Comparison of ENCODE assay signal across 20 mouse cellular contexts in the genomic region with DNA sequence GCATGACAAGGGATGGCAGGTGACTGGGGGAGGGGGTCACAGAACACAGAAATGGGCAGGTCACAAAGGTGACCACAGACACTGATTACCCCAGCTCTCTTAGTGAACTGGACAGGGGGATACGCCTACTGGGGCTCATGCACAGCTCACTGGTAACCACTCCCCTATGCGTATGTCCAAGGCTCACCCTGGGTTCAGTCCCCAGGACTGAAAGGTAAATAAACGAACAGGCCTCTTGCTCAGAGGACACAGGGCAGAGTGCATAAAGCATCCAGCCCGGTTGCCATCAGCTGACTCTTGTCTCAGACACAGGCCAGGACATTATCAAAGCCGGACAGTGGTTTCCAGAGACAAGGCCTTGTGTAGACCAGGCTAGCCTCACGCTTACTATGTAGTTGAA.
A peak's percentile ranks its signal among the peaks of the same experiment; 100 is the strongest.
DNase-seq lines count a peak whose midpoint lies in the region; ATAC-seq and TF ChIP-seq lines count a peak whose summit lies in the region.
"Had no signal": no experiment of that assay in that cellular context is flagged by ENCODE, and none has a peak within 500 bp of the region (broad histone marks: within the 10 kb centered on the region; RNA-seq: fewer than 3 reads in every experiment).

No protein-coding gene starts in this region.

- H3K4me1 ChIP-seq in forebrain, embryonic 15.5 days, result peaks cover 28% of the 10 kb centered on the region
- no peaks in the 10 kb centered on the region for H3K4me1 ChIP-seq in forebrain, embryonic 11.5 days (replicated peaks; ENCODE audit: control insufficient read depth, insufficient read depth, low read length)
- H3K4me1 ChIP-seq in midbrain, embryonic 10.5 days, result peaks cover 24% of the 10 kb centered on the region
- peaks cover 26% of the 10 kb centered on the region for H3K4me1 ChIP-seq in midbrain, embryonic 13.5 days (replicated peaks)
- peaks cover 15% of the 10 kb centered on the region; the same call in 1 of the 2 replicates for H3K4me1 ChIP-seq in hindbrain, postnatal 0 days (ENCODE audit: insufficient read depth, low read length)
- peaks cover 29% of the 10 kb centered on the region for H3K4me1 ChIP-seq in liver, embryonic 15.5 days (replicated peaks)
- H3K4me1 ChIP-seq in embryonic facial prominence, embryonic 10.5 days, result peaks cover 46% of the 10 kb centered on the region

- no peaks in the 10 kb centered on the region for H3K36me3 ChIP-seq in forebrain, embryonic 15.5 days
- no peaks in the 10 kb centered on the region; the same call in 1 of the 2 replicates for H3K36me3 ChIP-seq in forebrain, embryonic 11.5 days (ENCODE audit: control insufficient read depth, insufficient read depth, low read length)
- peaks cover 57% of the 10 kb centered on the region for H3K36me3 ChIP-seq in midbrain, embryonic 10.5 days
- H3K36me3 ChIP-seq in midbrain, embryonic 13.5 days, result peaks cover 14% of the 10 kb centered on the region
- H3K36me3 ChIP-seq in hindbrain, postnatal 0 days (ENCODE audit: insufficient read depth, low read length), result no peaks in the 10 kb centered on the region
- H3K36me3 ChIP-seq in liver, embryonic 15.5 days (replicated peaks), result peaks cover 35% of the 10 kb centered on the region
- H3K36me3 ChIP-seq in embryonic facial prominence, embryonic 10.5 days (replicated peaks), result peaks cover 49% of the 10 kb centered on the region
- H3K36me3 ChIP-seq: kidney, embryonic 15.5 days had no signal

- H3K9ac ChIP-seq in forebrain, embryonic 15.5 days (replicated peaks), result no peak overlapping the region
- H3K9ac ChIP-seq in forebrain, embryonic 11.5 days (ENCODE audit: low read length), result no peak overlapping the region
- no peak overlapping the region for H3K9ac ChIP-seq in midbrain, embryonic 13.5 days (replicated peaks)
- H3K9ac ChIP-seq in hindbrain, postnatal 0 days (replicated peaks; ENCODE audit: low read length), result no peak overlapping the region
- H3K9ac ChIP-seq in liver, embryonic 15.5 days, result no peak overlapping the region
- H3K9ac ChIP-seq: embryonic facial prominence, embryonic 13.5 days; heart, embryonic 13.5 days; kidney, embryonic 15.5 days had no signal

- ATAC-seq in forebrain, embryonic 15.5 days (replicated peaks), result no peak
- no peak for ATAC-seq in forebrain, embryonic 11.5 days (replicated peaks; ENCODE audit: low FRiP score)
- ATAC-seq in midbrain, embryonic 13.5 days, result no peak
- no peak for ATAC-seq in hindbrain, postnatal 0 days
- ATAC-seq in liver, embryonic 15.5 days (ENCODE audit: insufficient read depth), result peak; percentile 72
- ATAC-seq: intestine, postnatal 0 days; Patski had no signal

- no peaks in the 10 kb centered on the region for H3K27me3 ChIP-seq in forebrain, embryonic 15.5 days
- H3K27me3 ChIP-seq in forebrain, embryonic 11.5 days (ENCODE audit: control insufficient read depth, insufficient read depth, low read length), result no peaks in the 10 kb centered on the region
- H3K27me3 ChIP-seq in midbrain, embryonic 10.5 days (ENCODE audit: low read depth, poor library complexity, severe bottlenecking), result no peaks in the 10 kb centered on the region
- no peaks in the 10 kb centered on the region for H3K27me3 ChIP-seq in midbrain, embryonic 13.5 days
- H3K27me3 ChIP-seq in hindbrain, postnatal 0 days (ENCODE audit: insufficient read depth, low read length), result no peaks in the 10 kb centered on the region
- no peaks in the 10 kb centered on the region for H3K27me3 ChIP-seq in liver, embryonic 15.5 days
- no peaks in the 10 kb centered on the region for H3K27me3 ChIP-seq in embryonic facial prominence, embryonic 10.5 days (replicated peaks; ENCODE audit: low read depth, poor library complexity, severe bottlenecking)
- H3K27me3 ChIP-seq: embryonic facial prominence, embryonic 13.5 days; heart, embryonic 13.5 days; kidney, embryonic 15.5 days; midbrain, embryonic 12.5 days; Patski had no signal

- no peak for DNase-seq in forebrain, embryonic 11.5 days (ENCODE audit: low spot score)
- no peak for DNase-seq in midbrain, embryonic 10.5 days (ENCODE audit: low spot score)
- no peak for DNase-seq in hindbrain, postnatal 0 days (ENCODE audit: low spot score)
- DNase-seq in embryonic facial prominence, embryonic 10.5 days (ENCODE audit: low spot score), result no peak
- no peak for DNase-seq in c-Kit-positive CD71-positive TER-119-positive erythroid progenitor cells, embryonic 14.5 days (ENCODE audit: low spot score)
- DNase-seq: adrenal gland, adult 8-10 months; cerebellum, postnatal 10 days; gastrocnemius, adult 2 months; retina, postnatal 1 day; right cerebral cortex, postnatal 4 days had no signal

- H3K9me3 ChIP-seq in forebrain, embryonic 15.5 days, result no peaks in the 10 kb centered on the region
- H3K9me3 ChIP-seq in forebrain, embryonic 11.5 days (ENCODE audit: control insufficient read depth, low read length), result no peaks in the 10 kb centered on the region
- H3K9me3 ChIP-seq in midbrain, embryonic 10.5 days (replicated peaks), result peaks cover 8% of the 10 kb centered on the region; the same call in 1 of the 2 replicates
- H3K9me3 ChIP-seq in midbrain, embryonic 13.5 days, result no peaks in the 10 kb centered on the region
- no peaks in the 10 kb centered on the region for H3K9me3 ChIP-seq in hindbrain, postnatal 0 days (ENCODE audit: low read length)
- no peaks in the 10 kb centered on the region for H3K9me3 ChIP-seq in liver, embryonic 15.5 days (replicated peaks)
- 0 out of 2 replicates have a peak, but pooled peaks cover 3% of the 10 kb centered on the region for H3K9me3 ChIP-seq in embryonic facial prominence, embryonic 10.5 days
- H3K9me3 ChIP-seq: embryonic facial prominence, embryonic 13.5 days; heart, embryonic 13.5 days; kidney, embryonic 15.5 days; midbrain, embryonic 12.5 days had no signal

- 91% methylated on average over 6 of the region's 6 CpGs for WGBS in forebrain, embryonic 15.5 days
- whole genome bisulfite sequencing in forebrain, embryonic 11.5 days, result 92% methylated on average over 6 of the region's 6 CpGs
- 85% methylated on average over 6 of the region's 6 CpGs for WGBS in midbrain, embryonic 10.5 days
- 91% methylated on average over 6 of the region's 6 CpGs for WGBS in midbrain, embryonic 13.5 days
- WGBS in hindbrain, postnatal 0 days, result 91% methylated on average over 6 of the region's 6 CpGs
- 75% methylated on average over 6 of the region's 6 CpGs for WGBS in liver, embryonic 15.5 days (ENCODE audit: insufficient replicate concordance)
- 79% methylated on average over 6 of the region's 6 CpGs for WGBS in embryonic facial prominence, embryonic 10.5 days

- no peak overlapping the region for H3K4me3 ChIP-seq in forebrain, embryonic 15.5 days
- no peak overlapping the region for H3K4me3 ChIP-seq in forebrain, embryonic 11.5 days (ENCODE audit: low read depth, low read length)
- no peak overlapping the region for H3K4me3 ChIP-seq in midbrain, embryonic 10.5 days
- H3K4me3 ChIP-seq in midbrain, embryonic 13.5 days (replicated peaks), result no peak overlapping the region
- H3K4me3 ChIP-seq in hindbrain, postnatal 0 days (ENCODE audit: low read length), result no peak overlapping the region
- H3K4me3 ChIP-seq in liver, embryonic 15.5 days (replicated peaks), result no peak overlapping the region
- H3K4me3 ChIP-seq in embryonic facial prominence, embryonic 10.5 days, result no peak overlapping the region
- H3K4me3 ChIP-seq: embryonic facial prominence, embryonic 13.5 days; gastrocnemius, adult 2 months; heart, embryonic 13.5 days; kidney, embryonic 15.5 days; midbrain, embryonic 12.5 days; myocyte had no signal

- TF ChIP-seq CTCF in hindbrain, postnatal 0 days (IDR thresholded peaks at IDR 0.05; ENCODE audit: low read depth), result no peak

- no peak overlapping the region for H3K4me2 ChIP-seq in forebrain, embryonic 15.5 days (replicated peaks)
- no peak overlapping the region for H3K4me2 ChIP-seq in forebrain, embryonic 11.5 days (ENCODE audit: low read depth, low read length, severe bottlenecking)
- no peak overlapping the region for H3K4me2 ChIP-seq in midbrain, embryonic 13.5 days (replicated peaks)
- H3K4me2 ChIP-seq in hindbrain, postnatal 0 days (ENCODE audit: low read depth, low read length), result no peak overlapping the region
- no peak overlapping the region for H3K4me2 ChIP-seq in liver, embryonic 15.5 days
- H3K4me2 ChIP-seq: embryonic facial prominence, embryonic 13.5 days; kidney, embryonic 15.5 days; midbrain, embryonic 12.5 days had no signal

- H3K27ac ChIP-seq in forebrain, embryonic 15.5 days (replicated peaks), result 0 out of 2 replicates have a peak overlapping the region, but pooled peaks have one; percentile 11
- no peak overlapping the region for H3K27ac ChIP-seq in forebrain, embryonic 11.5 days (ENCODE audit: low read depth, low read length)
- peak overlapping the region; percentile 77 for H3K27ac ChIP-seq in midbrain, embryonic 10.5 days (replicated peaks)
- H3K27ac ChIP-seq in midbrain, embryonic 13.5 days, result no peak overlapping the region; the same call in 1 of the 2 replicates
- H3K27ac ChIP-seq in hindbrain, postnatal 0 days, result peak overlapping the region; percentile 54; the same call in 1 of the 2 replicates
- H3K27ac ChIP-seq in liver, embryonic 15.5 days (replicated peaks), result no peak overlapping the region
- H3K27ac ChIP-seq in embryonic facial prominence, embryonic 10.5 days (replicated peaks), result no peak overlapping the region

Comparison
In these comparisons a context has a peak if more than half of its experiments do, and no peak if none do; other contexts are left out.
1. H3K27ac ChIP-seq: peak in forebrain, embryonic 15.5 days (single experiment), midbrain, embryonic 10.5 days (single experiment) and hindbrain, postnatal 0 days (single experiment); none in forebrain, embryonic 11.5 days (single experiment), midbrain, embryonic 13.5 days (single experiment), liver, embryonic 15.5 days (single experiment) and embryonic facial prominence, embryonic 10.5 days (single experiment).